Mouse (Mus musculus) hindbrain, embryonic 11.5 days (tissue): ENCODE results near the gene Slc35f3. TPM values are rescaled to one million over a fixed set of nuclear protein-coding genes. Genes with fewer than 3 reads are reported as not detected.
A peak's percentile ranks its signal among the peaks of the same experiment; 100 is the strongest.

Experiments used
- ATAC-seq: fragments of 200-750 bp; cut with Nextera tagmentation; 2 replicates; pipeline ENCODE4 v1.8.0; 2017; ENCODE audit warnings: mild to moderate bottlenecking, moderate TSS enrichment, moderate library complexity; ENCODE audit not compliant: low FRiP score
- DNase-seq: peaks from one replicate; pipeline ENCODE4 v3.0.0-alpha.2; 2015; ENCODE audit warnings: low spot score
- H3K27ac ChIP-seq: fragments of 300-500 bp; sonication (generic); 2 replicates; pipeline ENCODE4 v1.5.1; 2014; ENCODE audit warnings: mild to moderate bottlenecking, low read depth, low read length
- H3K27me3 ChIP-seq: fragments of 300-500 bp; sonication (generic); 2 replicates; pipeline ENCODE4 v1.6.1; 2014; ENCODE audit warnings: mild to moderate bottlenecking, low read length, moderate library complexity, mixed read lengths; ENCODE audit not compliant: control insufficient read depth, insufficient read depth
- H3K36me3 ChIP-seq: fragments of 300-500 bp; sonication (generic); 2 replicates; pipeline ENCODE4 v1.6.1; 2014; ENCODE audit warnings: mild to moderate bottlenecking, low read length, moderate library complexity, mixed read lengths; ENCODE audit not compliant: control insufficient read depth, insufficient read depth
- H3K4me1 ChIP-seq: fragments of 300-500 bp; sonication (generic); replicated peaks from 2 replicates; pipeline ENCODE4 v1.6.1; 2014; ENCODE audit warnings: low read length, mixed read lengths; ENCODE audit not compliant: control insufficient read depth, insufficient read depth
- H3K4me2 ChIP-seq: fragments of 300-500 bp; sonication (generic); replicated peaks from 2 replicates; pipeline ENCODE4 v1.6.1; 2014; ENCODE audit warnings: mild to moderate bottlenecking, low read depth, low read length
- H3K4me3 ChIP-seq: fragments of 300-500 bp; sonication (generic); 2 replicates; pipeline ENCODE4 v1.5.1; 2014; ENCODE audit warnings: low read depth, low read length
- H3K9ac ChIP-seq: fragments of 300-500 bp; sonication (generic); 2 replicates; pipeline ENCODE4 v1.6.1; 2014; ENCODE audit warnings: low read depth, low read length
- H3K9me3 ChIP-seq: fragments of 300-500 bp; sonication (generic); 2 replicates; pipeline ENCODE4 v1.6.1; 2016; ENCODE audit warnings: low read length; ENCODE audit not compliant: control insufficient read depth
- WGBS: fragments of 180-500 bp; shearing (Covaris S2); extraction: QIAGEN DNeasy Blood & Tissue Kit; methylation state at CpG from one replicate; pipeline ENCODE4 v1.1.7; 2014; 5-methylcytosine and 5-hydroxymethylcytosine counted together
- polyA plus RNA-seq: library from polyadenylated mRNA; unstranded; fragments of >200 nt; fragmentation: Nextera tagmentation; extraction: Ambion mirVana; gene quantifications from 2 replicates; pipeline ENCODE4 v1.2.1, GENCODE M21; 2014

Slc35f3 gene
- polyA plus RNA-seq, 1 experiment from 2014 or later, result 0.08 TPM

- 96% methylated on average over 2 of the region's 2 CpGs for WGBS
- H3K4me1 ChIP-seq, result no peaks in the 10 kb centered on the region
- ATAC-seq (no peak), DNase-seq (no peak)
- no peaks in the 10 kb centered on the region for H3K9me3 ChIP-seq
- no peak overlapping the region for H3K4me2 ChIP-seq
- H3K27me3 ChIP-seq, result no peaks in the 10 kb centered on the region
- H3K4me3 ChIP-seq, result no peak overlapping the region
- no peak overlapping the region for H3K27ac ChIP-seq
- H3K36me3 ChIP-seq, result no peaks in the 10 kb centered on the region
- no peak overlapping the region for H3K9ac ChIP-seq
These were observed 25.9 kb upstream of the Slc35f3 start for GRCm38 (mm10) chr8:126272445-126272844.

GRCm38 (mm10) chr8:126273066-126273465, 25.3 kb upstream of the Slc35f3 start:
- no peaks in the 10 kb centered on the region for H3K4me1 ChIP-seq
- no peaks in the 10 kb centered on the region for H3K9me3 ChIP-seq
- WGBS, result 68% methylated on average over 4 of the region's 4 CpGs
- no peak overlapping the region for H3K4me2 ChIP-seq
- H3K9ac ChIP-seq, result no peak overlapping the region
- DNase-seq (no peak), ATAC-seq (no peak)
- no peaks in the 10 kb centered on the region for H3K27me3 ChIP-seq
- H3K27ac ChIP-seq, result no peak overlapping the region
- no peak overlapping the region for H3K4me3 ChIP-seq
- no peaks in the 10 kb centered on the region for H3K36me3 ChIP-seq

GRCm38 (mm10) chr8:126274866-126275360, 23.4 kb upstream of the Slc35f3 start:
- DNase-seq (no peak), ATAC-seq (no peak)
- no peaks in the 10 kb centered on the region for H3K36me3 ChIP-seq
- no peak overlapping the region for H3K27ac ChIP-seq
- H3K9me3 ChIP-seq, result no peaks in the 10 kb centered on the region
- no peak overlapping the region for H3K4me3 ChIP-seq
- no peak overlapping the region for H3K9ac ChIP-seq
- no peaks in the 10 kb centered on the region for H3K27me3 ChIP-seq
- H3K4me2 ChIP-seq, result no peak overlapping the region
- 76% methylated on average over 4 of the region's 4 CpGs for WGBS
- no peaks in the 10 kb centered on the region for H3K4me1 ChIP-seq

- H3K27me3 ChIP-seq, result no peaks in the 10 kb centered on the region
- 82% methylated on average over 4 of the region's 4 CpGs for WGBS
- no peaks in the 10 kb centered on the region for H3K36me3 ChIP-seq
- DNase-seq (no peak), ATAC-seq (no peak)
- H3K4me3 ChIP-seq, result no peak overlapping the region
- H3K4me1 ChIP-seq, result no peaks in the 10 kb centered on the region
- no peak overlapping the region for H3K9ac ChIP-seq
- H3K4me2 ChIP-seq, result no peak overlapping the region
- no peaks in the 10 kb centered on the region for H3K9me3 ChIP-seq
- H3K27ac ChIP-seq, result no peak overlapping the region
These were observed 22.5 kb upstream of the Slc35f3 start for GRCm38 (mm10) chr8:126275886-126276285.

GRCm38 (mm10) chr8:126291951-126292350, 6.4 kb upstream of the Slc35f3 start:
- no peak for DNase-seq
- no peaks in the 10 kb centered on the region for H3K27me3 ChIP-seq
- no peaks in the 10 kb centered on the region for H3K4me1 ChIP-seq
- H3K4me2 ChIP-seq, result no peak overlapping the region
- WGBS, result 90% methylated on average over 10 of the region's 10 CpGs
- H3K9me3 ChIP-seq, result no peaks in the 10 kb centered on the region
- no peaks in the 10 kb centered on the region for H3K36me3 ChIP-seq
- no peak overlapping the region for H3K4me3 ChIP-seq
- H3K9ac ChIP-seq, result no peak overlapping the region
- no peak overlapping the region for H3K27ac ChIP-seq
- ATAC-seq, result no peak

- H3K27me3 ChIP-seq, result peaks cover 22% of the 10 kb centered on the region
- no peaks in the 10 kb centered on the region for H3K9me3 ChIP-seq
- H3K9ac ChIP-seq, result no peak overlapping the region
- H3K4me2 ChIP-seq, result no peak overlapping the region
- no peaks in the 10 kb centered on the region for H3K4me1 ChIP-seq
- DNase-seq (peak; percentile 72), ATAC-seq (no peak)
- H3K4me3 ChIP-seq, result no peak overlapping the region
- H3K36me3 ChIP-seq, result no peaks in the 10 kb centered on the region
- no peak overlapping the region for H3K27ac ChIP-seq
- WGBS, result 26% methylated on average over 1 of the region's 1 CpGs
These were observed 993 bp upstream of the Slc35f3 start for GRCm38 (mm10) chr8:126297284-126297845.

GRCm38 (mm10) chr8:126299333-126299732, 975 bp downstream of the Slc35f3 start:
- Histone ChIP-seq H3K9ac (no peak overlapping the region), H3K9me3 (no peaks in the 10 kb centered on the region), H3K36me3 (no peaks in the 10 kb centered on the region), H3K27ac (no peak overlapping the region), H3K4me2 (no peak overlapping the region), H3K4me3 (no peak overlapping the region), H3K27me3 (peaks cover 22% of the 10 kb centered on the region), H3K4me1 (no peaks in the 10 kb centered on the region)
- DNase-seq, result peak; percentile 10
- WGBS, result 32% methylated on average over 7 of the region's 7 CpGs
- no peak for ATAC-seq

- H3K27ac ChIP-seq, result no peak overlapping the region
- H3K27me3 ChIP-seq, result peaks cover 22% of the 10 kb centered on the region
- H3K9ac ChIP-seq, result no peak overlapping the region
- no peak overlapping the region for H3K4me3 ChIP-seq
- WGBS, result 87% methylated on average over 5 of the region's 5 CpGs
- no peaks in the 10 kb centered on the region for H3K36me3 ChIP-seq
- no peaks in the 10 kb centered on the region for H3K4me1 ChIP-seq
- ATAC-seq (no peak), DNase-seq (no peak)
- no peak overlapping the region for H3K4me2 ChIP-seq
- H3K9me3 ChIP-seq, result no peaks in the 10 kb centered on the region
These were observed 2.0 kb downstream of the Slc35f3 start for GRCm38 (mm10) chr8:126300350-126300749.

- Histone ChIP-seq H3K4me3 (no peak overlapping the region), H3K36me3 (no peaks in the 10 kb centered on the region), H3K9ac (no peak overlapping the region), H3K4me1 (no peaks in the 10 kb centered on the region), H3K27me3 (peaks cover 22% of the 10 kb centered on the region), H3K4me2 (no peak overlapping the region), H3K9me3 (no peaks in the 10 kb centered on the region), H3K27ac (no peak overlapping the region)
- no peak for ATAC-seq
- 82% methylated on average over 6 of the region's 6 CpGs for WGBS
- DNase-seq, result no peak
These were observed 3.2 kb downstream of the Slc35f3 start for GRCm38 (mm10) chr8:126301580-126301979.
